ENCODE assay signal across 13 mouse cellular contexts in genomic region chr3:84408756-84409473, GRCm38 (mm10).
A peak's percentile ranks its signal among the peaks of the same experiment; 100 is the strongest.
DNase-seq lines count a peak whose midpoint lies in the region; ATAC-seq and TF ChIP-seq lines count a peak whose summit lies in the region.
"Had no signal": no experiment of that assay in that cellular context is flagged by ENCODE, and none has a peak within 500 bp of the region (broad histone marks: within the 10 kb centered on the region; RNA-seq: fewer than 3 reads in every experiment).

No protein-coding gene starts in this region.

- H3K9ac ChIP-seq in liver, postnatal 0 days (replicated peaks), result no peak overlapping the region
- no peak overlapping the region for H3K9ac ChIP-seq in intestine, postnatal 0 days (ENCODE audit: low read depth, low read length)
- H3K9ac ChIP-seq in stomach, embryonic 14.5 days (replicated peaks; ENCODE audit: low read depth, low read length), result no peak overlapping the region
- H3K9ac ChIP-seq: embryonic facial prominence, embryonic 12.5 days; neural tube, embryonic 13.5 days had no signal

- no peaks in the 10 kb centered on the region for H3K36me3 ChIP-seq in liver, postnatal 0 days (replicated peaks; ENCODE audit: insufficient read depth, low read length)
- H3K36me3 ChIP-seq in intestine, postnatal 0 days (ENCODE audit: control insufficient read depth, insufficient read depth), result no peaks in the 10 kb centered on the region
- H3K36me3 ChIP-seq in stomach, embryonic 14.5 days (ENCODE audit: control insufficient read depth, insufficient read depth, low read length), result no peaks in the 10 kb centered on the region
- H3K36me3 ChIP-seq: embryonic facial prominence, embryonic 12.5 days; neural tube, embryonic 13.5 days had no signal

- peak; percentile 32 for DNase-seq in liver
- DNase-seq in liver, postnatal 0 days, result no peak
- peak; percentile 49 to 50 for DNase-seq in kidney, postnatal 36 days
- DNase-seq in gastrocnemius, adult 2 months, result no peak
- no peak for DNase-seq in ovary, postnatal 10 days (ENCODE audit: low spot score)
- no peak for DNase-seq in layer of hippocampus, postnatal 10 days (ENCODE audit: low spot score in 2 of 2)
- DNase-seq: cerebellum, postnatal 25 days; heart, adult 11 months; heart, postnatal 36 days had no signal

- no peak for TF ChIP-seq EP300 in liver, postnatal 0 days (IDR thresholded peaks at IDR 0.05; ENCODE audit: low read depth)

- H3K9me3 ChIP-seq in liver, postnatal 0 days (ENCODE audit: low read length), result no peaks in the 10 kb centered on the region
- H3K9me3 ChIP-seq in intestine, postnatal 0 days (ENCODE audit: control insufficient read depth), result no peaks in the 10 kb centered on the region
- H3K9me3 ChIP-seq in stomach, embryonic 14.5 days (ENCODE audit: control insufficient read depth, low read depth, low read length), result no peaks in the 10 kb centered on the region
- H3K9me3 ChIP-seq: embryonic facial prominence, embryonic 12.5 days; neural tube, embryonic 13.5 days had no signal

- no peak for ATAC-seq in liver, postnatal 0 days
- peak; percentile 66 for ATAC-seq in intestine, postnatal 0 days
- ATAC-seq in stomach, embryonic 14.5 days (ENCODE audit: insufficient number of reproducible peaks, insufficient read depth, low FRiP score, low read depth), result no peak

- 64% methylated on average over 13 of the region's 13 CpGs for WGBS in liver, postnatal 0 days (ENCODE audit: insufficient replicate concordance)
- 33% methylated on average over 13 of the region's 13 CpGs for WGBS in intestine, postnatal 0 days
- 46% methylated on average over 13 of the region's 13 CpGs for WGBS in stomach, embryonic 14.5 days

- no peak overlapping the region for H3K27ac ChIP-seq in liver, postnatal 0 days (ENCODE audit: low read depth)
- no peak overlapping the region; the same call in none of the 2 replicates for H3K27ac ChIP-seq in intestine, postnatal 0 days (ENCODE audit: low read depth, low read length)
- peak overlapping the region; percentile 29; the same call in 1 of the 2 replicates for H3K27ac ChIP-seq in stomach, embryonic 14.5 days (ENCODE audit: low read length)
- no peak overlapping the region for H3K27ac ChIP-seq in gastrocnemius, adult 2 months
- H3K27ac ChIP-seq: embryonic facial prominence, embryonic 12.5 days; neural tube, embryonic 13.5 days had no signal

- H3K4me1 ChIP-seq in liver, postnatal 0 days (ENCODE audit: insufficient read depth), result peaks cover 16% of the 10 kb centered on the region
- 0 out of 2 replicates have a peak, but pooled peaks cover 2% of the 10 kb centered on the region for H3K4me1 ChIP-seq in intestine, postnatal 0 days (replicated peaks; ENCODE audit: control insufficient read depth, insufficient read depth, low read length)
- H3K4me1 ChIP-seq in stomach, embryonic 14.5 days (ENCODE audit: control insufficient read depth, insufficient read depth, low read length), result peaks cover 4% of the 10 kb centered on the region; the same call in 1 of the 2 replicates

- no peak overlapping the region for H3K4me2 ChIP-seq in liver, postnatal 0 days (ENCODE audit: low read depth, low read length)
- no peak overlapping the region for H3K4me2 ChIP-seq in intestine, postnatal 0 days (replicated peaks; ENCODE audit: low read depth)
- H3K4me2 ChIP-seq in stomach, embryonic 14.5 days (replicated peaks; ENCODE audit: low read depth, low read length), result no peak overlapping the region
- H3K4me2 ChIP-seq: embryonic facial prominence, embryonic 12.5 days; neural tube, embryonic 13.5 days had no signal

- TF ChIP-seq CTCF in liver, postnatal 0 days (IDR thresholded peaks at IDR 0.05; ENCODE audit: low read depth), result no peak
- TF ChIP-seq CTCF in intestine, postnatal 0 days (IDR thresholded peaks at IDR 0.05; ENCODE audit: low read depth), result no peak
- TF ChIP-seq CTCF in gastrocnemius, adult 2 months (IDR thresholded peaks at IDR 0.05), result no peak

- intact Hi-C loops in gastrocnemius, adult 2 months (cut with DNase I), result no loop called here

- no peaks in the 10 kb centered on the region for H3K27me3 ChIP-seq in liver, postnatal 0 days (ENCODE audit: insufficient read depth, low read length)
- H3K27me3 ChIP-seq in intestine, postnatal 0 days (replicated peaks; ENCODE audit: control insufficient read depth, insufficient read depth, low read length), result no peaks in the 10 kb centered on the region
- no peaks in the 10 kb centered on the region for H3K27me3 ChIP-seq in stomach, embryonic 14.5 days (ENCODE audit: control insufficient read depth, insufficient read depth, low read length)
- H3K27me3 ChIP-seq: embryonic facial prominence, embryonic 12.5 days had no signal

- H3K4me3 ChIP-seq in liver, postnatal 0 days (ENCODE audit: low read depth, low read length), result no peak overlapping the region
- H3K4me3 ChIP-seq in intestine, postnatal 0 days (ENCODE audit: low read depth, low read length), result no peak overlapping the region
- no peak overlapping the region for H3K4me3 ChIP-seq in stomach, embryonic 14.5 days (ENCODE audit: low read depth, low read length)
- no peak overlapping the region for H3K4me3 ChIP-seq in gastrocnemius, adult 2 months
- H3K4me3 ChIP-seq: embryonic facial prominence, embryonic 12.5 days; neural tube, embryonic 13.5 days had no signal

Comparison
In these comparisons a context has a peak if more than half of its experiments do, and no peak if none do; other contexts are left out.
1. DNase-seq: peak in liver (single experiment) and kidney, postnatal 36 days (2 of 2); none in liver, postnatal 0 days (single experiment), gastrocnemius, adult 2 months (single experiment), ovary, postnatal 10 days (single experiment) and layer of hippocampus, postnatal 10 days (0 of 2).